Mouse (Mus musculus) liver, adult 2 months (tissue): ENCODE measurements around the gene Emp3.

Source experiments
- CTCF ChIP-seq: fragments of 200-500 bp; IDR thresholded peaks from 2 replicates; pipeline ENCODE4 v1.5.1; 2011; ENCODE audit warnings: low read depth, low read length, control low read depth
- POLR2A ChIP-seq: fragments of 200-500 bp; IDR thresholded peaks from 2 replicates; pipeline ENCODE4 v1.6.1; 2011; ENCODE audit warnings: low read length, control low read depth; ENCODE audit not compliant: insufficient read depth; ENCODE audit errors: extremely low read depth

DNA sequence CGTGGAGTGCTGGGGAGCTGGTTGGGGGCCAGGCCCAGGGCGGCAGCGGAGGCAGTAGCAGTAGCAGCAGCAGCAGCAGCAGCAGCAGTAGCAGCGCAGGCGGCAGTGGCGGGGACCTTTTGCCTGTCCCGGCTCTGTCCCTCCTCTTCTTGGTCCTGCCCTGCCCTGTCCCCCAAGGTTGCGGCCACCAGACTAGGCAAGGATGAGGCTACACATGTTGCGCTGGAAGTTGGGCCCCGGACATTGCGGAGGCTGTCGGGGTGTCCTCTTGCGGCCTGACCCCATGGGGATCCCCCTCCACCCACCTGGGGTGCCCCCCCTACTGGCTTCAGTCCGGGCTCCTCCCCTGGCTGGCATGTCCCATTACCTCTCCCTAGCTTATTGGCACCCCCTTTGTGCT lies 51.4 kb downstream of the Emp3 start:
- TF ChIP-seq POLR2A (no peak), CTCF (no peak)
